Mouse (Mus musculus): ENCODE measurements around the gene Tmem132e. TPM values are rescaled to one million over a fixed set of nuclear protein-coding genes. Genes with fewer than 3 reads are reported as not detected.

Gene Tmem132e
- total RNA-seq, 2 experiments from 2014 or later = 0.04 TPM; not detected in 1

DNA sequence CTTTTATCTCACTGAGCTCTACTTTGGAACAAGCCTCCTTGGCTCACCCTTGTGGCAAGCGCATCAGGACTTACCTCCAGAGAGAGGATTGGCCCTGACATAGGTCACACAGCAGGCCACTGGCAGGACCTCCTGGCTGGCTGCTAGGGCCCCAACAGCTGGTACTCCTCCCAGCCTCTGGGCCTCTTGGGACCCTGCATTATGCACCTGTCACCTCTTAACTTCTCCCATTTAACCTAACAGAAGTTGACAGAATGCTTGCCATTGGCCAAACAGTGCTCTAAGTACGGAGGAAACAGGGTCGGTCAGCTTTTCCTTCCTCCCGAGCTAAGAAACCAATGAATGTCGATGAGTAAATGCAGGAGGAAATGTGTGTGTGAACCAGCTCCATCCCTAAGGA is 33.2 kb downstream of the Tmem132e start:
- ATAC-seq (replicated peaks; ENCODE audit: low FRiP score, low TSS enrichment, poor library complexity, severe bottlenecking) = no peak

DNA sequence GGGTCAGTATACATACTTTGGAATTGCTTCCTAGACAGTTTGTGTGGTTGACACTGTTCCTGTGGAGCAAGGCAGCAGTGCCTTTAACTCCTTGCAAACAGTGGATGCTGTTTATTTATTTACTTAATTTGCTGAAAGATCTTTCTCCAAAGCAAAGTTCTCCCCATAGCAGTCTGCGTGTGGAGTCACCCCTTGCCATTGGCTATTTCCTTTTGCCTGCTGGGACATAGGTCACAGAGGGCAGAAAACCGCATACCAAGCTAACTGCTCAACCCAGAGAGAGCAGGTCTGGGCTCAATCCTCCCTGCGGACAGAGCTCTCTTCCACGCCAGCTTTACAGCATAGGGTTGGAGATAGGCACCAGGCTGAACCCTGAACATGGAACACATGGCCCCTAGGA is 34.8 kb downstream of the Tmem132e start:
- no peak for ATAC-seq (replicated peaks; ENCODE audit: low FRiP score, low TSS enrichment, poor library complexity, severe bottlenecking)

DNA sequence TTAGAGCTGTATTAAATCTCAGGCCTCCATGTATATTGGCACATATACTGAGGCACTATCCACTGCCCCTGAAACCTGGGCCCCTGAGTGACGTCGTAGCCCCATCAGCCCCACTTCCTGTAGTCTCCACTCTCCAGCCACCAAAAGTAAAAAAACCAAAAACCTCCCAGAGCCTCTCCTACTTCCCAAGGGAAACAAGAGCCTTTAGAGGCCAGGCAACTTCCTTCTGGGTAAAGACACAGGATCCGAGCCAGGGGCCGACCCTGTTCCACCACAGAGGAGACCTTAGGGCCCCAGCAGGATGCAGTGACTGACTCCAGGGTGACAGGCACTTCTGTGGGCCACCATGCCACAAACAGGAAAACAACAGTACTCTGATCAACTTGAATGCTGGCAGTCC is 40.1 kb downstream of the Tmem132e start:
- ATAC-seq (replicated peaks; ENCODE audit: low FRiP score, low TSS enrichment, poor library complexity, severe bottlenecking) = no peak

DNA sequence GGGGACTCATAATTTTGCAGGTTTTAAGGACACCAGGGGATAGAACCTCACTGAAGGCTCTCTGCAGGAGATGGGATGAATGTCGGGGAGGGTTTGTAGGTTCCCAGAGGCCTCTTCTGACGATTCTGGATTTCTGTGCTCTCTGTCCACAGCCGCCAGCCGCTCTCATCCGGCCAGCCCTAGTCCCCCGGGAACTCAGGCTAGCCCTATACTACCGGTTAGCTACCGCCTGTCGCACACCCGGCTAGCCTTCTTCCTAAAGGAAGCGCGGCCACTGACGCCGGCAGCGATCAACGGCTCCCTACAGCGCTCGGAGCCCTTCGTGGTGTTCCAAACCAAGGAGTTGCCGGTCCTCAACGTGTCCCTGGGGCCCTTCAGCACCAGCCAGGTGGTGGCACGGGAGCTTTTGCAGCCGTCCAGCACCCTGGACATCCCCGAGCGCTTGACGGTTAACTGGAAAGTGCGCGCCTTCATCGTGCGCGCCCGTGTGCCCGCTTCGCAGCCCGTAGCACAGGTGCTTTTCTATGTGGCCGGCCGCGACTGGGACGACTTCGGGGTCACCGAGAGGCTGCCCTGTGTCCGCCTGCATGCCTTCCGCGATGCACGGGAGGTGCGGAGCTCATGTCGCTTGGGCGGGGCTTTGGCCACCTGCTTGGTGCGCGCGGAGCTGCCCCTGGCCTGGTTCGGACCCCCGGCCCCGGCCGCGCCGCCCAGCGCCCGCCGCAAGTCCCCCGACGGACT is 45.6 kb downstream of the Tmem132e start:
- no peak for ATAC-seq (replicated peaks; ENCODE audit: low FRiP score, low TSS enrichment, poor library complexity, severe bottlenecking)

DNA sequence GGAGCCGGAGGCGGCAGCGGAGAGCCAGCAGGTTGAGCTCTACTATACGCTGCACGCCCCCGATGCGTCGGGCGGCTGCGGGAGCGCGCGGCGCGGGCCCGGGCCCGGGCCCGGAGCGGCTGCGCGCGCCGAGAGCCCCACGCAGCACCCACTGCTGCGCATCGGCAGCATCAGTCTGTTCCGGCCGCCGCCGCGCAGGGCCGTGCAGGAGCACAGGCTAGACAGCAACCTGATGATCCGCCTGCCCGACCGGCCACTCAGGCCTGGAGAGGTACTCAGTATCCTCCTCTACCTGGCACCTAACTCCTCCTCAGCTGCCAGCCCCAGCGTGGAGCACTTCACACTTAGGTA is 46.1 kb downstream of the Tmem132e start:
- no peak for ATAC-seq (replicated peaks; ENCODE audit: low FRiP score, low TSS enrichment, poor library complexity, severe bottlenecking)

DNA sequence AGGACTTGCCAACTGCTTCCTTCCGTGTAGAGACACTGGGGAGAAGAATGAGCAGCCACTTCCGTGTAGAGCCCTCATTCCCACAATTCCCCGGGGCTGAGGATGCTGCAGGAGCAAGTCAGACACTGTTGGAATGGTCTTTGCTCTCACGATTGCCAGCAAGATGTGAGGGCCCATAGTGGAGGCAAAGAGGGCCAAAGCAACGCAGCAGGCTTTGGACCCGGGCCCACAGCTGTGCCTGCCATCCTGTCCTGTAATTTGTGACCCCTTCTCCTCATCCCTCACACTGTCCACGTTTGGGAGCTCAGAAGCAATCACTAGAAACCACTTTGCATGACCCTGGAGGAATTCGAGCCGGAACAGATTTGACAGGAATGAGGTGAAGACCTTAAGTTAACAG is 59.8 kb downstream of the Tmem132e start:
- ATAC-seq (replicated peaks; ENCODE audit: low FRiP score, low TSS enrichment, poor library complexity, severe bottlenecking) = no peak

DNA sequence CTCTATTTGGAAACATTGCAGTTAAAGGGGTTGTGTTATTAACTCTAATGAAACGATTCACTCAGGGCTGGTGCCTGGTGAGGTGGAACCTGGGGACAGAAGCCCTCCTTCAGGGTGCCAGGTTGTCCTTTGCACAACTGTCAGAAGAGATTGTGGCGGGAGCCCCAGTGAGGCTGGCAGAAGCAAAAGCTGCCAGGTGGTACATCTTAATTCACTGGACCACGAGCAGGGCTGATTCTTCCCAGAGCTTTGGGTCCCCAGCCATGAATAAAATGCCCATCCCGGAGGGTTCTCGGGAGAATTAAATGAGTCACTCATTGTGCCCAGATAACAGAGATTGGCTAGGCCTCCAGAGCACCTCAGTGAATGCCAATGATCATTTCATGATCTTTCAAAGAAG is 63.8 kb downstream of the Tmem132e start:
- no peak for ATAC-seq (replicated peaks; ENCODE audit: low FRiP score, low TSS enrichment, poor library complexity, severe bottlenecking)

DNA sequence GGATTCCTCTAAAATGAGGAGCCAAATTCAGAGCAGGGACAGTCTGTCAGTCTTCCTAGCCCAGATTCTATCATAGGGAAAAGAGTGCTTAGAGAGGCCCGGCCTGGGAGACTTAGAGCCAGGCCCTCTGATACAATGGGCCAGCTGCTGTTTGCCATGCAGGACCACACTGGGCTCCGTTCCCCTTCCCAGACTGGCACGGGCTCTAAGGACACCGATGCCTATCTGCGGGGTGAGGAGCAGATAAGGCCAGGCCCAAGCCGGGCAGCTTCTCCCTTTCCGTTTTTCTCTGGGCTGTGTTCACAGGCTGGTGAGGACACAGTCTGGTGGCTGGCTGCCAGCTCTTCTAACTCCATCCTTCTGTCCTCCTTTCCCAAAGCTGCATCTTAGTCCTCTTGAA is 64.5 kb downstream of the Tmem132e start:
- no peak for ATAC-seq (replicated peaks; ENCODE audit: low FRiP score, low TSS enrichment, poor library complexity, severe bottlenecking)

DNA sequence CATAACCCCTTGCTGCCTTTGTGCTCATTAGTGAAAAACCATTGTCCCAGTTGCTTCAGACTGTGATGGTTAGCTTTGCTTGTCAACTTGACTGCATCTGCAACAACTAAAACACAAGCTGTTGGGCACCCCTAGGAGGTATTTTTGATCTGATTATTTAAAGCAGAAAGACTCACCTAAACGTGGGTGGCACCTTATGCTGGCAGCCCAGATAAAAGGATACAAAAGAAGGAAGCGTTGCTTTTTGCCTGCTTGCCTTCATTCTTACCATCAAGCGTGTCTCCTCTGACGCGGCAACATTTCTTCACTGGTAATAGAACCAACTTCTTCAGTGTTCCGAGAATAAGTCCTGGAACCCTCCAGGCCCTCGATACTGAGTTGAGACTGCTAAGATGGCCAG is 72.6 kb downstream of the Tmem132e start:
- ATAC-seq (replicated peaks; ENCODE audit: low FRiP score, low TSS enrichment, poor library complexity, severe bottlenecking) = no peak

DNA sequence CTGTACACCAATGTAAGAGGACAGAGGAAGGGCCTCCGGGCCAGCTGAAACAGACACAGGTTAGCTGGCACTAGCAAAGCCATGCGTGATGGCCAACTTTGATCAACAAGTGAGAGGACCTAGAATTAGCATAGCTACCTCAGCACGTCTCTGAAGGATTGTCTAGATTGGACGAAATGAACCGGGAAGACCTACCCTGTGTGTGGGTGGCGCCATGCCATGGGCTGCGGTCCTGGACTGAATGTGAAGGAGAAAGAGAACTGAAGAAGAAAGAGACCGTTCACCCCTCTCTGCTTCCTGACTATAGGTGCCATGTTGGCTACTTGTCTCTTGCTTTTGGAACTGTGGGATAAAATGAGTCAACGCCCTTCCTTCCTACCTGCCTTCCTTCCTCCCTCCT is 76.8 kb downstream of the Tmem132e start:
- no peak for ATAC-seq (replicated peaks; ENCODE audit: low FRiP score, low TSS enrichment, poor library complexity, severe bottlenecking)

DNA sequence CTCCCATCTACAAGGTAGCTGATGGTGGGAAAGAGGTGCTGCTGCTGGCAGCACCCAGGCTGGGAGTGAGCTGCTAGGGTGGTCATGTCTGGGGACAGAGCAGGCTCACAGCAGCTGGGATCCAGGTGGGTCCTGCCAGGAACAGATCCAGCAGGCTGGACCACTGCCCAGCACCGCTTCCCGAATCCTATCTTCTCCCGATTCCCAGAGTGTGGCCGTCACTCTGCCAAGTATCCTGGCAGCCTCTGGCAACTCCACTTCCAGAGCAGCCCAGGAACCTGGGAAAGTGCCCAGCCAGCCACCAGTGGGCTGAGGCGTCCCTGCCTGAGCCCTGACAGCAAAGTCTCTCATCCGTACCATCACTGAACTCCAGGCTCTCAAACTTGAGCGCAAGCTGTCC is 78.5 kb downstream of the Tmem132e start:
- ATAC-seq (replicated peaks; ENCODE audit: low FRiP score, low TSS enrichment, poor library complexity, severe bottlenecking) = no peak

DNA sequence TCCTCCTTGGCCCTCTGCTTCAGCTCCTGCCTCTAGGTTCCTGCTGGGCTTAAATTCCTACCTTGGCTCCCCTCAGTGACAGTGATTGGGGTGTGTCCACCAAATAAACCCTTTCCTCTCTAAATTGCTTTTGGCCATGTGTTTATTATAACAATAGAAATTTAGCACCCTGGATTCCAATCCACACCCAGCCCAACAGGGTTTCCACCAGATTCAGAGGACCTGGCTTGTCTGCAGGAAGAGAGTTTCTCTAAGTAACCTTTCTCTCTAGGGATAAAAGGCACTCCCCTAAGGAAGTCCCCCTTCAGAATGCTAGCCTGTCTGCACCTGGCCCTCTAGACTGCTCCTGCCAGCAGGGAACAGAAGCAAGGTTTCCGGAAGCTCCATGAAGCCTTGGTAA is 82.4 kb downstream of the Tmem132e start:
- no peak for ATAC-seq (replicated peaks; ENCODE audit: low FRiP score, low TSS enrichment, poor library complexity, severe bottlenecking)

DNA sequence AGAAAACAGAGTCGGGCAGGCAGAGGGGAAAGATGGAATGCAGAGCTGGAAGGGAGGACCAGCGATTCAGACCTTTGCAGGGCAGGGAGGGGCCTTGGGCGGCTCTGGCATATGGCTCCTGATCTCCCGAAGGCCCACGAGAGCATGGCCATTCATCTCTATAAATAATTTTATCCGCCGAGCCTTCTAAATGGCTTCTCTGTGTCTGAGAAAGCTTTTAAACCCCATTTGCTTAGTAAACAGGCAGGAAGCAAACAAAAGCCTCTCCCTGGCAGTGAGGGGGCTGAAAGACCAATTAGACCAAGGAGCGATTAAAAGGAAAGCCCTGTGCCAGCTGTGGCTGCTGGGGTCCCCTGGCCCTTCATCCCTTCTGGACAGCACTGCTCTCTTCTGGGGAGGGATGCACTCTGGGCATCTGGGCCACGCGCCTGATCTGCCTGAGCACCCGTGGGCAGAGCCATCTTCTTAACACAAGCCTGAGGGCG is 84.5 kb downstream of the Tmem132e start:
- no peak for ATAC-seq (replicated peaks; ENCODE audit: low FRiP score, low TSS enrichment, poor library complexity, severe bottlenecking)

DNA sequence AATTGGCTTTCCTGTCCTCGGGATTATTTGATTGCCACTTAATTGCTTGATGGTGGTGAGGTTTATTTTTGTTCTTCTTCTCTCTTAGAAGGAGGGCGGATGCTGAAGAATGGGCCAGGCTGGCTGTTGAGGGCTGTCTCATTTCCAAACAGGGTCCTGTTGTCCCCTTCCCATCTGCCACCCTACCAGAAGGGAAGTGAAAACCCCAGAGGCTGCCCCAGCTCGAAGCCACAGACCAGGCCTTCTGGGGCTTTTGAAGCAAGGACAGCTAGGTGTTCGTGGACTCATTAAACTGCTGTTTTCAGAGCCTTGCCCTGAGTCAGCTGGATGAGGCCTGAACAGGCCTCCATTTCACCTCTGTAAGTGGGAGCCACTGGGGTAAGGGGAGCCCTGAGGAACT is 87.4 kb downstream of the Tmem132e start:
- ATAC-seq (replicated peaks; ENCODE audit: low FRiP score, low TSS enrichment, poor library complexity, severe bottlenecking) = no peak

DNA sequence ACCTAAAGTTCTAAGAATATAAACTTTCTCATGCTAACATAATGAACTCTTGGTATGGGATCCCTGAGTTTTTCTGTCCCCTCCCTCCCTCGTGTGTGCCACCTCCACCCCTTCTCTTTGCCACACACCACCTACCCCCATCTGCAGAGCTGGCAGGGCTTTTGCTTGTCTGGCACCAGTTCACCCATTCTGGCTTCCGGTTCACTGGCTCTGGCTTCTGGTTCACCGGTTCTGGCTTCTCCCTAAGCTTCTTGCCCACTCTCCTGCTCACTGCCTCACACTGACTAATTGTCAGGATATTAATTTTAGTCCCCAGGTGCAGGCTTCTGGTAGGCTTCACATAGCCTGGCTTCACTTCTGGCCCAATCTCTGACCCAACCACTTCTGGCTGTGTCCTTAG is 88.7 kb downstream of the Tmem132e start:
- ATAC-seq (replicated peaks; ENCODE audit: low FRiP score, low TSS enrichment, poor library complexity, severe bottlenecking) = no peak

DNA sequence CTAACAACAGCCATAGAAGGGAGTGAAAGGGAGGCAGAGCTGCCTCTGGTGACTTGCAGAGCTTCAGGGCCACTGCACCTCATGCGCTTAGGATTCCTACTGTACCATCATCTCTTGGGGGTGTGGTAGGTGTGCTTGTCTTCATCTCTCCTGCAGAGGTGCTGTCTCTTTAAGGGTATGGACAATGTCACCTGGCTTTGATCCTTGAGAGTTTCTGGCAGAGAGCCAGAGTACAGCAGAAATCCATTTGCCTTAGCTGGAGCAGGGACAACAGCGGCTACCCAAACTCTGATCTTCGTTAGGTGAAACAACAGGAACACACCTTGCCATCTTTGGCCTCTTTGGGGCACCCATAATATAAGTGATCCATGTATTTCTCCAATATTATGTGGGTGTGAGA is 92.2 kb downstream of the Tmem132e start:
- no peak for ATAC-seq (replicated peaks; ENCODE audit: low FRiP score, low TSS enrichment, poor library complexity, severe bottlenecking)

DNA sequence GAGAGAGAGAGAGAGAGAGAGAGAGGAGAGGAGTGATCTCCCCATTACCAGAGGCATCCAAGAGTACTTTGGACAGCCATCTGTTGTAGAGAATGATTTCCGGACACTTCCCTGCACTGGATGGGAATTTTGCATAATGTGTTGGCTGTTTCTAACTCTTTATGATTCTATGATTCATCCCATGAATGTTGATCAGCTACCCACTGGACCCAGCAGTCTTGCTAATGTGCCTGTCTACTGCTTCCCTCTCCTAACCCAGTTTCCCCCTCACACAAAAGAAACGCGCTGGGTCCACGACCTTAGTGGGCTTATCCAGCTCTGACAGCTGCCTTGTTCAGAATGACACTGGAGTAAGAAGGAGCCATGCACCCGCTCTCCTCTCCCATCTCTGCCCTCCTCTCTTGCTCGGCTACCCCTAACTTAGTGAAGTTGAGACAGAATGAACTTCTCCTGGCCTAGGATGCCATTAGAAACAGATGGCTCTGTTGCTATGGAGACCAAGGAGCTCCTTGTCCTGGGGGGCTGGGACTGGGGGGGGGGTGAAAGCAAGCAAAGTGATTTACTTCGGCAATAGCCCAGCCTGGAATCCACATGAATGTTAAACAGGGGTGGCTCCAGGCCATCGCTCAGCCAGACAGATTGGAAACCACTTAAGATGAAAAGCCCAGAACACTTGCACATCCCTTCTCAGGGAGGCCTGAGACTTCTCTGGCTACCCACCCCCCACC is 98.8 kb downstream of the Tmem132e start:
- no peak for ATAC-seq (replicated peaks; ENCODE audit: low FRiP score, low TSS enrichment, poor library complexity, severe bottlenecking)

DNA sequence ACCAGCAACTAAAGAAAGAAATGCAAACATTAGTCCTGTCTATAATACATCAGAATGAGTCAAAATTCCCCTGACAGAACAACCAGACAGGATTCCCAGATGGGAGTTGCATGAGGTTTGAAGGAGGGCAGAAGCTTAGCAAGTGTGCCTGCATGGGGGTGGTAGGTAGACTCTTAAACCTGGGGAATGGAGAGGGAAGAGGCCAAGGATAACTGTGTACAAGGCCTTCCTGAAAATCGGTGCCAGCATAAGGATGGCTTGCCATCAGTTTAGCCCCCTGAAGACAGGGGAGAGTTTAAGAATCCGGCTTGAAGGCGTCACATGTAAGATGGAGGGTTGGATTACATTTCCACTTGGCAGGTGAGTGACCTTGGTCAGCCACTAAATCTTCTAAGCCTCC is 102.2 kb downstream of the Tmem132e start:
- ATAC-seq (replicated peaks; ENCODE audit: low FRiP score, low TSS enrichment, poor library complexity, severe bottlenecking) = no peak

Measured in megakaryocyte-erythroid progenitor cell, adult 5-6 weeks (primary cell).